Mouse (Mus musculus) layer of hippocampus, adult 9-10 months (tissue): Measurements from ENCODE around the gene Gm6890.
"Not testable (repeated sequence)": the region's sequence is repeated elsewhere in the genome, so short reads cannot be mapped to it uniquely, and the experiment has no call there.

ENCODE experiments used
- DNase-seq: peaks from one replicate; pipeline ENCODE4 v3.0.0; 2022; ENCODE audit warnings: low spot score

Gene Gm6890

GRCm38 (mm10) chrX:74740627-74741026 is at the start of gene Gm6890:
TSS of gene Gm6890 (plus strand) at chrX:74740927.
- not testable (repeated sequence) for DNase-seq

GRCm38 (mm10) chrX:74726195-74726594 is 14.5 kb upstream of the Gm6890 start:
- DNase-seq = not testable (repeated sequence)

GRCm38 (mm10) chrX:74770715-74771114 is 30.0 kb downstream of the Gm6890 start:
- DNase-seq = not testable (repeated sequence)
